Mouse (Mus musculus) stomach, embryonic 15.5 days (tissue): ENCODE results near the gene AV320801. TPM values are rescaled to one million over a fixed set of nuclear protein-coding genes. Genes with fewer than 3 reads are reported as not detected.
"Not testable (repeated sequence)": the region's sequence is repeated elsewhere in the genome, so short reads cannot be mapped to it uniquely, and the experiment has no call there.

Experiments
- ATAC-seq: fragments of 200-750 bp; cut with Nextera tagmentation; 2 replicates; pipeline ENCODE4 v1.8.0; 2017; ENCODE audit warnings: low read depth, moderate number of reproducible peaks, moderate TSS enrichment; ENCODE audit not compliant: insufficient read depth, low FRiP score
- H3K27ac ChIP-seq: fragments of 300-500 bp; sonication (generic); 2 replicates; pipeline ENCODE4 v1.5.1; 2015; ENCODE audit warnings: mild to moderate bottlenecking, inconsistent platforms
- H3K27me3 ChIP-seq: fragments of 300-500 bp; sonication (generic); replicated peaks from 2 replicates; pipeline ENCODE4 v1.6.1; 2015; ENCODE audit warnings: inconsistent platforms
- H3K36me3 ChIP-seq: fragments of 300-500 bp; sonication (generic); 2 replicates; pipeline ENCODE4 v1.6.1; 2015; ENCODE audit warnings: inconsistent platforms
- H3K4me1 ChIP-seq: fragments of 300-500 bp; sonication (generic); 2 replicates; pipeline ENCODE4 v1.6.1; 2015; ENCODE audit warnings: inconsistent platforms
- H3K4me2 ChIP-seq: fragments of 300-500 bp; sonication (generic); 2 replicates; pipeline ENCODE4 v1.6.1; 2015; ENCODE audit warnings: mild to moderate bottlenecking, inconsistent platforms
- H3K4me3 ChIP-seq: fragments of 300-500 bp; sonication (generic); replicated peaks from 2 replicates; pipeline ENCODE4 v1.5.1; 2015; ENCODE audit warnings: inconsistent platforms
- H3K9ac ChIP-seq: fragments of 300-500 bp; sonication (generic); 2 replicates; pipeline ENCODE4 v1.6.1; 2015; ENCODE audit warnings: inconsistent platforms
- H3K9me3 ChIP-seq: fragments of 300-500 bp; sonication (generic); 2 replicates; pipeline ENCODE4 v1.6.1; 2016; ENCODE audit warnings: inconsistent platforms
- WGBS: fragments of 180-500 bp; shearing (Covaris S2); methylation state at CpG from one replicate; pipeline ENCODE4 v1.1.7; 2015; 5-methylcytosine and 5-hydroxymethylcytosine counted together
- polyA plus RNA-seq: library from polyadenylated mRNA; unstranded; fragments of >200 nt; fragmentation: Nextera tagmentation; extraction: Ambion mirVana; gene quantifications from 2 replicates; pipeline ENCODE4 v1.2.1, GENCODE M21; 2015

The AV320801 gene
- polyA plus RNA-seq: not detected in 2 replicates

- WGBS: 92% methylated on average over 7 of the region's 14 CpGs
- H3K27me3 ChIP-seq, H3K9ac ChIP-seq, H3K9me3 ChIP-seq, H3K36me3 ChIP-seq, ATAC-seq, H3K4me3 ChIP-seq, H3K27ac ChIP-seq, H3K4me1 ChIP-seq, H3K4me2 ChIP-seq: not testable (repeated sequence)
These were observed at the start of gene AV320801 for GRCm38 (mm10) chrX:135494288-135494687. AV320801 (plus strand) TSS chrX:135494588.

GRCm38 (mm10) chrX:135464160-135464559 is 30.2 kb upstream of the AV320801 start:
- not testable (repeated sequence) for H3K9ac ChIP-seq, H3K4me1 ChIP-seq, H3K36me3 ChIP-seq, ATAC-seq, H3K27ac ChIP-seq, H3K4me2 ChIP-seq, H3K27me3 ChIP-seq, H3K4me3 ChIP-seq, H3K9me3 ChIP-seq
- WGBS: no CpG with 5 or more reads among the region's 3 CpGs

- not testable (repeated sequence) for H3K9me3 ChIP-seq, H3K9ac ChIP-seq, H3K4me2 ChIP-seq, H3K4me3 ChIP-seq, H3K27me3 ChIP-seq, H3K27ac ChIP-seq, ATAC-seq, H3K4me1 ChIP-seq, H3K36me3 ChIP-seq
- no CpG with 5 or more reads among the region's 6 CpGs for WGBS
These were observed 12.5 kb upstream of the AV320801 start for GRCm38 (mm10) chrX:135481902-135482301.

GRCm38 (mm10) chrX:135483183-135483582 is 11.2 kb upstream of the AV320801 start:
- H3K9ac ChIP-seq, H3K36me3 ChIP-seq, ATAC-seq, H3K27ac ChIP-seq, H3K9me3 ChIP-seq, H3K4me1 ChIP-seq, H3K4me3 ChIP-seq, H3K4me2 ChIP-seq, H3K27me3 ChIP-seq: not testable (repeated sequence)
- WGBS: no CpG with 5 or more reads among the region's 3 CpGs

Other genes with a start within 250 kb of the AV320801 start
- not detected in 2 replicates for gene Pramel3, start 192.3 kb upstream of the AV320801 start, polyA plus RNA-seq
- gene Gm5128, start 121.3 kb upstream of the AV320801 start, polyA plus RNA-seq: not detected in 2 replicates
- not detected in 2 replicates for gene Gm7903, start 60.8 kb upstream of the AV320801 start, polyA plus RNA-seq
- 0.19 TPM in 1 of 2 replicates, not detected in the other for gene Nxf7, start 104.2 kb downstream of the AV320801 start, polyA plus RNA-seq
- gene Prame, start 133.1 kb downstream of the AV320801 start, polyA plus RNA-seq: not detected in 2 replicates
- gene Tcp11x2, start 199.2 kb downstream of the AV320801 start, polyA plus RNA-seq: not detected in 2 replicates
- not detected in 2 replicates for gene Tmsb15a, start 230.7 kb downstream of the AV320801 start, polyA plus RNA-seq
- 8.0 and 9.4 TPM in 2 replicates for gene Armcx5, start 248.1 kb downstream of the AV320801 start, polyA plus RNA-seq
- 32.8 and 36.1 TPM in 2 replicates for gene Gprasp1, start 248.1 kb downstream of the AV320801 start, polyA plus RNA-seq